Mouse (Mus musculus) CH12.LX (cell line): Measurements from ENCODE around the gene Gmfg.

ENCODE experiments used
- BHLHE40 ChIP-seq: IDR thresholded peaks from 2 replicates; pipeline ENCODE4 v1.6.1; 2011; ENCODE audit warnings: mild to moderate bottlenecking, low read depth, low read length, improper control_type of control experiment
- CTCF ChIP-seq, 2 experiments: IDR thresholded peaks in 1 of 2; conservative IDR thresholded peaks in 1 of 2; 2 replicates each; pipeline ENCODE4 v1.5.1; 2011 to 2012; ENCODE audit warnings: low read depth in 2 of 2, low read length in 2 of 2, improper control_type of control experiment in 1 of 2, inconsistent platforms in 1 of 2, mild to moderate bottlenecking in 1 of 2, moderate library complexity in 1 of 2
- EP300 ChIP-seq: IDR thresholded peaks from 2 replicates; pipeline ENCODE4 v1.6.1; 2011; ENCODE audit warnings: low read length, improper control_type of control experiment
- MAFK ChIP-seq: IDR thresholded peaks from 2 replicates; pipeline ENCODE4 v1.6.1; 2011; ENCODE audit warnings: low read length, improper control_type of control experiment; ENCODE audit not compliant: insufficient replicate concordance
- MAX ChIP-seq: IDR thresholded peaks from 2 replicates; pipeline ENCODE4 v1.6.1; 2011; ENCODE audit warnings: low read length, improper control_type of control experiment
- POLR2A ChIP-seq: IDR thresholded peaks from 2 replicates; pipeline ENCODE4 v1.6.1; 2011; ENCODE audit warnings: low read depth, mild to moderate bottlenecking, improper control_type of control experiment, low read length
- TCF12 ChIP-seq: IDR thresholded peaks from 2 replicates; pipeline ENCODE4 v1.6.1; 2014; ENCODE audit warnings: low read depth, mild to moderate bottlenecking, inconsistent platforms, low read length, improper control_type of control experiment
- USF1 ChIP-seq: IDR thresholded peaks from 2 replicates; pipeline ENCODE4 v1.6.1; 2014; ENCODE audit warnings: low read depth, mild to moderate bottlenecking, inconsistent platforms, low read length, improper control_type of control experiment
- ZC3H11A ChIP-seq: IDR thresholded peaks from 2 replicates; pipeline ENCODE4 v1.6.1; 2012; ENCODE audit warnings: low read depth, mild to moderate bottlenecking, inconsistent platforms, low read length, improper control_type of control experiment

DNA sequence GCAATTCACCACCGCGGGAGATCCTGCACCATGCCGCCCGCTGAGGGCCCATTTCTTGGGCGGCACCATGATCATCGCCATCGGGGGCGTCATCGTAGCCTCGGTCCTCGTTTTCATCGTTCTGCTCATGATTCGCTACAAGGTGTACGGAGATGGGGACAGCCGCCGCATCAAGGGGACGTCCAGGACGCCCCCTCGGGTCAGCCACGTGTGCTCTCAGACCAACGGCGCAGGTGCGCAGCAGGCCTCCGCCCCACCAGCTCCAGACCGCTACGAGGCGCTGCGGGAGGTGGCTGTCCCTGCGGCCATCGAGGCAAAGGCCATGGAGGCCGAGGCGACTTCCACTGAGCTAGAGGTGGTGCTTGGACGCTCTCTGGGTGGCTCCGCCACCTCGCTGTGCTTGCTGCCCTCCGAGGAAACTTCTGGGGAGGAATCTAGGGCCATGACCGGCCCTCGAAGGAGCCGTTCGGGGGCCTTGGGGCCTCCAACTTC, 29.5 kb downstream of the Gmfg start:
- TF ChIP-seq EP300 (no peak), POLR2A (no peak), MAFK (no peak), ZC3H11A (no peak), BHLHE40 (no peak), MAX (no peak), USF1 (no peak), CTCF (conservative IDR thresholded peaks at IDR 0.05 in 1 of 2, IDR thresholded peaks at IDR 0.05 in 1 of 2; ENCODE audit: low read depth in 2 of 2, low read length in 2 of 2) (no peak), TCF12 (no peak)
